Mouse (Mus musculus): ENCODE results near the gene Ccnk. TPM values are rescaled to one million over a fixed set of nuclear protein-coding genes. Genes with fewer than 3 reads are reported as not detected.

Ccnk gene
- 22.0 and 24.9 TPM in 2 replicates for polyA plus RNA-seq (2012; rRNA removed)

DNA sequence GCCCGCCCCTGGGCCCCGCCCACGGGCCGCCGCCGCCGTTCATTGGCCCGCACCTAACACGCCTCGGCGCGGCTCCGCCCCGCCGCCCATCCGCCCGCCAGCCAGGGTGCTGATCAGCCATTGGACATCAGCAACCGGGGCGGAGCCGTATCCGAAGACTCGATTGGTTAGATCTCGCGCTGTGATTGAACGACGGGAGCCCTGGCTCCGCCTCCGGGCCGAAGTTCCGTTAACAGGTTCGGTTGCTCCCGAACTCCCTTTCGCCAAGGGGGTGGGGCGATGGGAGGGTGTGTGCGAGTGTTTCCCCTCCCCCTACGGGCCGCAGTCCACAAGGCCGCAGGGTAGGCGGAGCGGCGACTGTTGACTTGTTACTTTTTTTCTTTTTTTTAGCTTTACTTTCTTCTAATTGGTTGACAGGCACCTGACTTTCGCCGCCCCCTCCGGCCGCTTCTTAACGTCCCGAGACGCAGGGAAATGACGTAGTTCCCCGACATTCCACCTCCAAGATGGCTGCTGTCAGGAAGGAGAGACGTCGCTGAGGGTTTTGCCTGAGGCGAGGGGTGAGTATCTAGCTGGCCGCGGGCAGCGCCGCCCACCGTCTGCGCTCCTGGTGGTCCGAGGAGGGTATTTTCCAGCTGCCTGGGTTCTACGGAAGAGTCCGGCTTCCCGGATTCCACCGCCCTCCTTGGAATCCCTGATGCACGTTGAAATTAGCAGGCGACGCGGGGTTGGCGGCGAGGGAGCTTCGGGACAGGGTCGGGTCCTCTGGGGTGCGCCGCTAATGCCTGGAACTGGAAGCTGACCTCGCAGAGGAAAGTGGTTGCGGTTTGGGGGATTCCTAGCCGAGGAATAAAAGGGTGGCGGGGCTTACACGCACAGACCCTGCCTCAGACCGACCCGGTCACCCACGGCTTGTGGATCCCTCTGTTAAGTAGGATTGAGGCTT, at the start of gene Ccnk:
Gene Ccnk (plus strand): TSS at position 259 of the 946 bp plus-strand sequence.

DNA sequence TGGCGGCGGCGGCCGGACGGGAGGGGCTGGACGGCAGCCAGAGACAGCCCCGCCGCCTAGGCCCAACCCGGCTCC, 296 bp upstream of the Ccnk start, which contains the start of gene Setd3:
Gene Setd3 (minus strand): TSS at position 69 of the 75 bp plus-strand sequence.

Other genes with a start within 250 kb of the Ccnk start
- 50.9 and 86.5 TPM in 2 replicates for gene Bcl11b, start 176.0 kb upstream of the Ccnk start, polyA plus RNA-seq (2012; rRNA removed)
- 76.2 and 77.7 TPM in 2 replicates for gene Setd3, start 265 bp upstream of the Ccnk start, polyA plus RNA-seq (2012; rRNA removed)
- gene Ccdc85c, start 95.8 kb downstream of the Ccnk start, polyA plus RNA-seq (2012; rRNA removed) = 24.2 and 28.9 TPM in 2 replicates
- 4.6 and 5.1 TPM in 2 replicates for gene Hhipl1, start 126.7 kb downstream of the Ccnk start, polyA plus RNA-seq (2012; rRNA removed)
- 60.7 and 66.5 TPM in 2 replicates for gene Cyp46a1, start 154.8 kb downstream of the Ccnk start, polyA plus RNA-seq (2012; rRNA removed)
- 71.8 and 77.3 TPM in 2 replicates for gene Eml1, start 191.4 kb downstream of the Ccnk start, polyA plus RNA-seq (2012; rRNA removed)